Mouse (Mus musculus): ENCODE results near the gene 4930544D05Rik. TPM values are rescaled to one million over a fixed set of nuclear protein-coding genes. Genes with fewer than 3 reads are reported as not detected.
A peak's percentile ranks its signal among the peaks of the same experiment; 100 is the strongest.

The 4930544D05Rik gene
- total RNA-seq, 2 experiments from 2014 or later: 0.61 TPM

DNA sequence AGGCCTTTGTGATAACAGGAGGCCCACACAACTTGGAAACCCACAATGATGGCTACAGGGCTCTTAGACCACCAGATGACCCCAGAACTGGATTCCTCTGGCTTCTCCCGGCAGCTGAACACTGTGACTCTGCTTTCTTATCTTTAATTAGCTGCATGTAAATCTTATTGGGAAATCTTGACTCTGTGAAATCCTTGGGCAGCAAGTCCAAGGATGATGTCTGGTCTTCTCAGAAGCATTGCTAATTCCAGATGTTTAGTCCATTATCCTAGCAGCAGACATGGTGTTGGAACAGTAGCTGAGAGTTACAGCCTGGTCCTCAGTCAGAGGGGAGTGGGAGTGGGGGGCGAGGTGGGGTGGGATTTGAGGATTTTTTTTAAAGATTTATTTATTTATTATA is 12.8 kb downstream of the 4930544D05Rik start:
- intact Hi-C loops (cut with DNase I): loop anchor here (2.0 to 5.0 kb wide), 2 partner anchors 126 to 216 kb away; partner anchors contain the start of gene Pelp1

GRCm38 (mm10) chr11:70629557-70629956 is 13.9 kb downstream of the 4930544D05Rik start:
- DNase-seq (ENCODE audit: extremely low spot score in 1 of 2, low spot score in 2 of 2): no peak
- Histone ChIP-seq H3K4me3 (no peak overlapping the region), H3K27ac (no peak overlapping the region)
- intact Hi-C loops (cut with DNase I): loop anchor here (2.0 to 5.0 kb wide), 2 partner anchors 125 to 217 kb away; partner anchors contain the start of gene Pelp1
- TF ChIP-seq CTCF (IDR thresholded peaks at IDR 0.05): peak; percentile 40

More for the DNA sequence above, 12.8 kb downstream of the 4930544D05Rik start:
- Histone ChIP-seq H3K27ac (no peak overlapping the region), H3K4me3 (no peak overlapping the region)
- DNase-seq (ENCODE audit: extremely low spot score in 1 of 2, low spot score in 2 of 2): no peak
- TF ChIP-seq CTCF (IDR thresholded peaks at IDR 0.05): no peak

- no peak for DNase-seq (ENCODE audit: extremely low spot score in 1 of 2, low spot score in 2 of 2)
- Histone ChIP-seq H3K4me3 (no peak overlapping the region), H3K27ac (no peak overlapping the region)
- TF ChIP-seq CTCF (IDR thresholded peaks at IDR 0.05): no peak
- intact Hi-C loops (cut with DNase I): no loop called here
These were observed 14.5 kb downstream of the 4930544D05Rik start for GRCm38 (mm10) chr11:70630129-70630528.

- TF ChIP-seq CTCF (IDR thresholded peaks at IDR 0.05): no peak
- Histone ChIP-seq H3K4me3 (no peak overlapping the region), H3K27ac (no peak overlapping the region)
- DNase-seq (ENCODE audit: extremely low spot score in 1 of 2, low spot score in 2 of 2): no peak
- intact Hi-C loops (cut with DNase I): no loop called here
These were observed 20.0 kb downstream of the 4930544D05Rik start for GRCm38 (mm10) chr11:70635601-70636000.

- Histone ChIP-seq H3K4me3 (no peak overlapping the region), H3K27ac (no peak overlapping the region)
- intact Hi-C loops (cut with DNase I): no loop called here
- DNase-seq (ENCODE audit: extremely low spot score in 1 of 2, low spot score in 2 of 2): no peak
- no peak for TF ChIP-seq CTCF (IDR thresholded peaks at IDR 0.05)
These were observed 22.1 kb downstream of the 4930544D05Rik start for GRCm38 (mm10) chr11:70637764-70638163.

DNA sequence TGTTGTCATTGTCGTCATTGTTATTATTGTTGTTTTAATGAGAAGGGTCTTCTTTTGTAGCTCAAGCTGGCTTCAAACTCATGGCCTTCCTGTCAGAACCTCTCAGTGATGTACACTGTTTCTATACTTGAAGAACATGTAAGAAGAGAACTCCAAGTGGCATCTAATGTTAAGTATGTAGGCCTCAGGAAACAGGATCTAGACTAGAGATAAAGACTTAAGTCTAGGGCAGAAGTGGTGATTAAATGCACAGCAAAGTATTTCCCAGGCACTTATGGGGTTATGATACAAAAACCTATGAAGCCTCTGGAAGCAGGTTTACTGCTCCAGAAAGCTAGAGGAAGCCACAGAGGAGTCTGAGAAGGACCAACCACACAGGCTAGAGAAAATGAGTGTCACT is 22.6 kb downstream of the 4930544D05Rik start:
- no peak for TF ChIP-seq CTCF (IDR thresholded peaks at IDR 0.05)
- H3K27ac ChIP-seq: no peak overlapping the region
- no peak for DNase-seq (ENCODE audit: extremely low spot score in 1 of 2, low spot score in 2 of 2)
- no peak overlapping the region for H3K4me3 ChIP-seq
- intact Hi-C loops (cut with DNase I): no loop called here

DNA sequence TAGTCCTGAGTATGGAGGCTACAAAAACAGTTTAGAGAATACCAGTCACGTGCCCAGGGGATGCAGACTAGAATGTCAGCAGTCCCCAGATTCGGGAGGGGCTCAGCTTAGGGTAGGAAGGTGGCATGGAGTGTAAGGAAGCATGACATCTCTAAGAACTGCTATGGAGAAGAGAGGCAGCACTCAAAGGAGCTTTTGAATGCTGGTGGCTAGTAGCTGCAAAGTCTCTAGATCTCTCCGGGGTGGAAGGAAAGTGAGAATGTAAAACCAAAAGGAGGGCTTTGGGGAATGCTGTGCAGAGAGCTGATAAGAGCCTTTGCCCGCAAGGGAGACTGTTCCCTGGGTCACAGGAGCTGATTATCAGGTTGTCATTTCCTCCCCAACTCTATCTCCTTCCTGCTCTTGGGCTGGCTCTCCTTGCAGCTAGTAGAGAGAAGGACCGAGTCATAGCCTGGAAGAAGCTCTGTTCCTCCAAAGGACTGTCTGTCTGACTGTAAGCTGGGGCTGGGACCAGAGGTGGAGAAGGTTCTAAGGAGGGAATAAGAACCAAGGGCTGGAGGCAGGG is 23.1 kb downstream of the 4930544D05Rik start, which contains the start of gene Gp1ba:
Gp1ba (plus strand) TSS at position 409 of the 565 bp plus-strand sequence.
- no peak for TF ChIP-seq CTCF (IDR thresholded peaks at IDR 0.05)
- Histone ChIP-seq H3K4me3 (no peak within 1 kb of the TSS), H3K27ac (no peak within 1 kb of the TSS)
- DNase-seq (ENCODE audit: extremely low spot score in 1 of 2, low spot score in 2 of 2): no peak
- intact Hi-C loops (cut with DNase I): no loop called here

GRCm38 (mm10) chr11:70639976-70640375 is 24.3 kb downstream of the 4930544D05Rik start:
- Histone ChIP-seq H3K4me3 (no peak overlapping the region), H3K27ac (no peak overlapping the region)
- intact Hi-C loops (cut with DNase I): no loop called here
- no peak for TF ChIP-seq CTCF (IDR thresholded peaks at IDR 0.05)
- no peak for DNase-seq (ENCODE audit: extremely low spot score in 1 of 2, low spot score in 2 of 2)

GRCm38 (mm10) chr11:70641241-70641640 is 25.6 kb downstream of the 4930544D05Rik start:
- DNase-seq (ENCODE audit: extremely low spot score in 1 of 2, low spot score in 2 of 2): no peak
- intact Hi-C loops (cut with DNase I): no loop called here
- TF ChIP-seq CTCF (IDR thresholded peaks at IDR 0.05): no peak
- no peak overlapping the region for H3K4me3 ChIP-seq
- H3K27ac ChIP-seq: no peak overlapping the region

GRCm38 (mm10) chr11:70643051-70643450 is 27.4 kb downstream of the 4930544D05Rik start:
- no peak for DNase-seq (ENCODE audit: extremely low spot score in 1 of 2, low spot score in 2 of 2)
- H3K4me3 ChIP-seq: no peak overlapping the region
- TF ChIP-seq CTCF (IDR thresholded peaks at IDR 0.05): no peak
- intact Hi-C loops (cut with DNase I): no loop called here
- H3K27ac ChIP-seq: no peak overlapping the region

GRCm38 (mm10) chr11:70644564-70645103 is 29.0 kb downstream of the 4930544D05Rik start:
- intact Hi-C loops (cut with DNase I): no loop called here
- no peak for DNase-seq (ENCODE audit: extremely low spot score in 1 of 2, low spot score in 2 of 2)

DNA sequence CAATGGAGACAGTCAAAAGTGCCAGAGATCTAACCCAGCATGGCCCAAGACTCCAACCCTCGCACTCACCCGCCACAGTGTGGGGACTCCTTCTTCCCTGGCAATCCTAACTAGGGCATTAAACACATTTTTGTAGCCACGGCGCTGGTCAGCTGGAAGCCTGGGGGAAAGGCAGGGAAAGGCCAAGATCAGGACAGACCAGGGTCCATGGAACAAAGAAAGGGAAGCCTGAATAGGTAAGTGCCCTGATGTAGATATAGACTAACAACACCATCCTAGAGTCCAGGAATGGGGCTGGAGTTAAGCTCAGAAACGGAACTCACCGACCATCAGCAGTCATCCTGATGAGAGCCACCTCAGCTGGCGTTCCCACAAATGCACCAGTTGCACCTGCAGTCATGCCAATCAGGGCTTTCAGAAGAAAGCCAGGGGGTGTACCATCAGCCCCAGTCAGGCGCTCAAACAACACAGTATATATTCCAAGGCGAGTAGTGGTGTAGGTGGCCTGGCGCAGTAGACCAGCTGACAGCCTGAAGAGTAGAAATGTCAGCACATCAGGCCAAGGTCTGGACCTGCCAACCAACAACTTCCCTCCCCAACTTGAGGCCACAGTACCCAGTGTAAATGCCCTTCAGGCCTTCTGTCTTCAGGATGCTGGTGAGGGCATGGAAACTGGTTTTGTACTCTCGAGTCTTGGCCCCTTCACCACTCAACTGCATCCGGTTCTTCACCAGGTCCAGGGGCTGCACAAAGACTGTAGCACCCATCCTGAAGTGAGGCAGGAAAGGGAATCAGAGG is 30.0 kb downstream of the 4930544D05Rik start:
- peak overlapping the region; percentile 94; the same call in 1 of the 2 replicates for H3K27ac ChIP-seq
- intact Hi-C loops (cut with DNase I): loop anchor here (2.0 kb wide), 2 partner anchors 23 to 55 kb away; partner anchors contain the start of genes Inca1, Kif1c and Spag7

More at GRCm38 (mm10) chr11:70644564-70645103, 29.0 kb downstream of the 4930544D05Rik start:
- no peak overlapping the region for H3K27ac ChIP-seq
- TF ChIP-seq CTCF (IDR thresholded peaks at IDR 0.05): no peak
- no peak overlapping the region for H3K4me3 ChIP-seq

More for the DNA sequence above, 30.0 kb downstream of the 4930544D05Rik start:
- TF ChIP-seq CTCF (IDR thresholded peaks at IDR 0.05): no peak
- H3K4me3 ChIP-seq: peak overlapping the region; percentile 91
- no peak for DNase-seq (ENCODE audit: extremely low spot score in 1 of 2, low spot score in 2 of 2)
